Mouse (Mus musculus): ENCODE measurements around the gene Rad51b. TPM values are rescaled to one million over a fixed set of nuclear protein-coding genes. Genes with fewer than 3 reads are reported as not detected.

Gene Rad51b
- polyA plus RNA-seq, 1 experiment from 2014 or later: 6.6 TPM

DNA sequence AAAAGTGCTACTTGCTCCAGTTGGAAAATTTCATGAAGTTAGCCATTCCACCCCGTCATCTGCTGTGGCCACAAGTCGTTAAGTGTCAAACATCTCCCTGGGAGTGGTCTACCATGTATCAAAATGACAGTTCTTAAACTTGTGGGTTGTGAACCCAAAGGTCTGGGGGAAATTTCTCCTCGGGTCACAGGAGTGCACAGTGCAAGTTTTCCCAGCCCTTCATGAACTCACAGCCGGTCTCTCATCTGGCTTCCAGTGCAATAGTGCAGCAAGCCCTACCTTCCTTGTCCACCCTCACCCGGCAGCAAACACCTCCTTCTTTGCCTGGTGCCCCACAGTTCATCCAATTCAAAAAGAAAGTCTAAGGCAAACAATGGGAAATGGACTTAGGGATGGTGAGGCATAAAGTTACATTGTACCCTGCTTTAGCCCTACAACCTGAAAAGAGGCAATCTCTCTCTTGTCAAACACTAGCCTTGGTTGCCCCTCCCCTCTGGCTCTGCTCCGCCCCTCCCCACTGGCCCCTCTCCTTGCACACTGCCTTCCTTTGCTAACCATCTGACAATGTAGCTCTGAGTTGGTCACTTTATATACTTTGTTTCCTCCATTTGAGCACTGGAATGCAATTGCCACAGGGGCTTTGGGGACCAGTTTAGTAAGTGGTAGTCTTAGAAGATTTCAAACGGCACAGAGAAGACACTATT is 390.8 kb downstream of the Rad51b start:
- WGBS: 77% methylated on average over 7 of the region's 7 CpGs
- Histone ChIP-seq H3K9me3 (no peaks in the 10 kb centered on the region), H3K36me3 (no peaks in the 10 kb centered on the region), H3K4me1 (peaks cover 49% of the 10 kb centered on the region), H3K27me3 (ENCODE audit: insufficient read depth, poor library complexity, severe bottlenecking) (no peaks in the 10 kb centered on the region), H3K27ac (no peak overlapping the region; the same call in 1 of the 2 replicates), H3K4me3 (no peak overlapping the region)
- no peak for DNase-seq (ENCODE audit: low spot score)

DNA sequence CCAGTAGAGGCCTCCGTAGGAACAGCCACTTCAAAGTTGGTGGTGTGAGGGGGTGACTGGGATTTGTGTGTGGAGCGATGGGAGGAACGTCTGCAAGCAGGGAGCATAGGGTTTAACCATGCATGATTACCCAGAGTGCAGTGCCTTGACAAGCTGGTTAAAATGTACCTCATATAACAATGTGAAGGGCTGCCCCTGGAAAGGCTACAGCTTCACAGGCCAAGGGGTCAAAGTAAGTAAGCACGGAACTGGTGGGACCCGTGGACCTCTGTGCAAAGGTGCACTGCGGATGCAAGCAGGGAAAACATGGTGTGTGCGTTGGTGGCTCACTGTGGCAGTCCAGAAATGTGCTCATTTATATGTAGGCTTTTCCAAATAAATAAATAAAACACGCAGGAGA is 392.2 kb downstream of the Rad51b start:
- Histone ChIP-seq H3K4me1 (peaks cover 41% of the 10 kb centered on the region), H3K4me3 (no peak overlapping the region), H3K9me3 (no peaks in the 10 kb centered on the region), H3K36me3 (no peaks in the 10 kb centered on the region), H3K27ac (0 out of 2 replicates have a peak overlapping the region, but pooled peaks have one; percentile 16), H3K27me3 (ENCODE audit: insufficient read depth, poor library complexity, severe bottlenecking) (no peaks in the 10 kb centered on the region)
- no peak for DNase-seq (ENCODE audit: low spot score)
- WGBS: 88% methylated on average over 8 of the region's 8 CpGs

DNA sequence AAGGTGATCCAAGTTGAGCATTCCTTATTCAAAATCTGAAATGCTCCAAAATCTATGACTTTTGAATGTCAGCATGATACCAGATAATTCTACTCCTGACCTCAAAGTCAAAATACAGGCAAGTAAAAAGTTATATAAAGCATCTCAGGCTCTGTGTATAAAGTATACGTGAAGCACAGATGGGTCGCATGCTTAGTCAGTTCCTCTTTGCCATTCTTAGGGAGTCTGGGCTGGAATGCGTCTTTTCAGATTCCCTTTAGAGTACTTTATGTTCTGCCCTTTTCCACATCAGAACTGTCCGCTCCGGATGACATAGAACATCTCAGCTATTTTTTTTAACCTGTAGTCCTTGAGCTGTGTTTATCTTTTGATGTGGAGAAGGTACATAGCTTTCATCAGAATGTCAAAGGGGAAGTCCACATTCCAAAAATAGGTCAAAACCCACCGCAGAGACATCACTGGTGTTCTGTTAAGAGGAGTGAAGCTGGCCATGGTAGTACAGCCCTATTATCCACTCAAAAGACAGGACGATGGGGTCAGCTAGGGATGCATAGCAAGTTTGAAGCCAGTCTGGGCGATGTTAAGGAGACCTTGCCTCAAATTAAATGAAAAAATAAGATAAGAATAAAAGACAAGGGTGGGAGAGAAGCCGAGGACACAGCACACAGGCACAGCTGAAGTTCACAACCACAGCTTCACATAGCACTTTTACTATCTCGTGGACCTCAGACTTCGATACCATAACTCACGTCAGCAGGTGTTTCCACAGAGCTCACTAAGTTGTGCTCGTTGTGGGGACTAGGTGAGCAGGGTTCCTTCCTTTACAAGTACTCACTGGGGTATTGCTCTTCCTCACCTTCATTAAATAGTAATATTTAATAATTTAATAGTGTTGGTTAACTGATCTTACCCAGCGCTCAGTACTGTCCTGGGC is 395.1 kb downstream of the Rad51b start:
- peaks cover 29% of the 10 kb centered on the region for H3K4me1 ChIP-seq
- no peak overlapping the region for H3K4me3 ChIP-seq
- no peaks in the 10 kb centered on the region for H3K36me3 ChIP-seq
- H3K9me3 ChIP-seq: no peaks in the 10 kb centered on the region
- peak overlapping the region; percentile 6 for H3K27ac ChIP-seq
- 57% methylated on average over 14 of the region's 14 CpGs for WGBS
- no peaks in the 10 kb centered on the region for H3K27me3 ChIP-seq (ENCODE audit: insufficient read depth, poor library complexity, severe bottlenecking)
- no peak for DNase-seq (ENCODE audit: low spot score)

DNA sequence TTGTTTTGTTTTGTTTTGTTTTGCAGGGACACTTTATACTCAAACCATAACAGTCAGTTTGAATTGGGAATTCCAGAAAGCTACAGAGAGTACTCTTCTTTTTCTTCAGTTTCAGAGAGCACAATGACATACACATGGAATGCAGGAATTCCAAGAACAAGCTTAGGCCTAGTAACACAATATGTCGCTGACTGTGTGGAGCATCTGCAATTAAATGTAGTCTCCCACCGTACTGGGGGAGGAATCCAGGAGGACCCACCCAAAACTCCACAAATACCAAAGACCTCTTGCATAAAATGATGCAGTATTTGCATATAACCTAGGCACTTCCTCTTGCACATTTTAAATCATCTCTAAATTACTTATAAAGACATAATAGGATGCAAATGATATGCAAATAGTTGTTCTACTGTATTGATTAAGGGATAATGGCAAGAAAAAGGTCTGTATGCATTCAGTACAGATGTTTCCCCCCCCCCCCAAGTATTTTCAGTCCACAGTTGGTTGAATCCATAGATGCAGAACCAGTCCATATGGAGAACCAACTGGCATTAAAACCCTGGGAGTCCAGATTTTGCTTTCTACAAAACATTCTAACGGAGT is 398.9 kb downstream of the Rad51b start:
- no peak overlapping the region for H3K27ac ChIP-seq
- H3K4me3 ChIP-seq: no peak overlapping the region
- H3K9me3 ChIP-seq: no peaks in the 10 kb centered on the region
- no peaks in the 10 kb centered on the region for H3K27me3 ChIP-seq (ENCODE audit: insufficient read depth, poor library complexity, severe bottlenecking)
- peaks cover 17% of the 10 kb centered on the region for H3K4me1 ChIP-seq
- 74% methylated on average over 3 of the region's 3 CpGs for WGBS
- no peaks in the 10 kb centered on the region for H3K36me3 ChIP-seq
- no peak for DNase-seq (ENCODE audit: low spot score)

DNA sequence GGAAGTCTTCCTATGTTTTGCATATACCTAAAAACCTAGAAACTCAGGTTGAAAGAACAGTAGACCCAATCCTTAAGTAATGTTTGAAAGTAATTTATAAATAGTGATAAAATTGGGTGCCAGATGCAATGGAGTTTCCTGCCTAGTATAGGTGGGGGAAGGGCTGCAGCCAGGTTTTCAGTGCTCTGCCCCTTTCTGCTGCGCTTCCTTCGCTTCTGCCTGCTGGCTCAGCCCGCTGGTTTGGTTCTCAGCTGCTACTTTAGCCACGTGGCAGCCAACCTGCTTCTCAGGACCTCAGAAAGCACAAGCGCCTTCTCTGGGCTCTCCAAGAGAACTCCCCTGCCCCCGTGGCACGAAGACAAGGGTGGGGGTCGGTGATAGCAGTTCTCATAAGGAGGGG is 406.5 kb downstream of the Rad51b start:
- 37% methylated on average over 8 of the region's 8 CpGs for WGBS
- DNase-seq (ENCODE audit: low spot score): no peak
- H3K27me3 ChIP-seq (ENCODE audit: insufficient read depth, poor library complexity, severe bottlenecking): no peaks in the 10 kb centered on the region

DNA sequence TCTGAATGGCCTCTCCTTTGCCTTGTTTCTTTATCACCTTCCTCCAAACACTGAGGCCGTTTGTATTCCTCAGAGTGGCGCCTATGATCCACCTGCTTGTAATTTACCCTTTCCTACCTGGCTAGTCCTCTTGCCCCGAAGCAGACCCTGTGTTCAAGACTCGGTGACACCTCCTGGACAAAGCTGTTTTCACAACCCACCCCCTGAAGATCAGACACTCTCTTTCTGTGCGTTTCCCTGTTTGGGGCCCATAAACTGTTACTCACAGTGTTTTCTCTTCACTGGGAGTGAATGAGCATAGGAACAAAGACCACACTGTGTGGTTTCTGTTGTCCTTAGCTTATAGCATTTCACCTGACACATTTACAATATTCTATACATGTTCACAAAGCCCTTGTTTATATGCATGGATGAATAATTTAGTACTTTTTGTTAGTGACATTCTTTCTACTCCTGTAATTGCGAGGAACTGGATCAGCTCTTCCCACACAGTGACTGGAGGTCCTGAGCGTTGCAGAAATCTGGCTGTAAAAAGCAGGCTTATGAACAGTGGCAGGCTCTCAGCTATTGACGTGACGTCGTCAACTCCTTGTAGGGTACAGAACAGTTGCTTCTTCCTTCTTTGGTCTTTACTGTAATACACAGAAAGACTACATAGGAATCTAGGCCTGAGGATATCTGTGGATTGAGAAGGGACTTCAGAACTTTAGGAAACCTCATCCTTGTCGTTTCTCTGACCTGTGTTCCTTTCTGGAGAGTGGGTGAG is 408.6 kb downstream of the Rad51b start:
- no peak for DNase-seq (ENCODE audit: low spot score)
- Histone ChIP-seq H3K4me3 (no peak overlapping the region), H3K36me3 (no peaks in the 10 kb centered on the region), H3K9me3 (no peaks in the 10 kb centered on the region), H3K27ac (peak overlapping the region; percentile 49; the same call in 1 of the 2 replicates), H3K4me1 (peaks cover 27% of the 10 kb centered on the region), H3K27me3 (ENCODE audit: insufficient read depth, poor library complexity, severe bottlenecking) (no peaks in the 10 kb centered on the region)
- WGBS: 67% methylated on average over 11 of the region's 11 CpGs

More for the DNA sequence above, 406.5 kb downstream of the Rad51b start:
- Histone ChIP-seq H3K9me3 (no peaks in the 10 kb centered on the region), H3K36me3 (no peaks in the 10 kb centered on the region), H3K4me3 (no peak overlapping the region), H3K27ac (peak overlapping the region; percentile 67), H3K4me1 (peaks cover 22% of the 10 kb centered on the region)

DNA sequence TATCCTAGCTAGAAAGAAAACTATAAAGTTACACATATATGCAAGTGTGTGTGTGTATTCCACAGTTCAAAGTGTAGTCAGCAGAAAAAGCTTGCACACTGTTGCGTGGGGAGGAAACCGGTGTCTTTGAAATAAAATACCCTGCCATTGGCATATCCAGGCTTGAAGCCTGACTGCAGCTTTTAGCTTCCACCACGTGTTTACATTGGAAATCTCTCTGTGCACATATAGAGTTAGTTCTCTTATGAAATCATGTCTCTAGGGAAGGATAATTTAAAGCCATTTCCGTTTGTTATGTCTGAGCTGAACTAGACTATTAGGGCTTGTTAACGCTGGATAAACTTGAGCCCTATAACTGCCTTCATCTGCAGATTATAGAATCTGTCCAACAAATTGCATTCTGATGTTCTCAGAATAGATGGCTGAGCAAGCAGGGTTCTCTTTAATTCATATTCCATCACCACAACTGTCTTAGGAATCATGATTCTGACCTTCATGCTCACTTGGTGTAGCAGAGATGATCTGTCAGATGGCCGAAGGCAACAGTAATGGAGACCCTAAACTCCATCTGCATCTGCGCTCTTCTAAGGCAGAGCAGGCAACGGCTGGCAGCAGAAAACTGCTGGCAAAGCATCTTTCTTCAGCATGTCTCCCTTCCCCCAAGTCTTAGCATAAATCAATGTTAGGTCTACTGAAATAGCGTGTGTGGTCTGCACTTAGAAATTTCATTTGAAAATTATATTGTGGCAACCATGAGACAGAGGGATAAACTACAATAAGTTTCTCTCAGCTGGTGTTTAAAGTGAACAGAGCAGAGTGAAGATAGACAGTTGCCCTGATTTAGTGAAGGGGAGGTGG is 410.7 kb downstream of the Rad51b start:
- no peak for DNase-seq (ENCODE audit: low spot score)
- Histone ChIP-seq H3K9me3 (no peaks in the 10 kb centered on the region), H3K4me3 (no peak overlapping the region), H3K27ac (peak overlapping the region; percentile 59; the same call in 1 of the 2 replicates), H3K4me1 (peaks cover 27% of the 10 kb centered on the region), H3K27me3 (ENCODE audit: insufficient read depth, poor library complexity, severe bottlenecking) (no peaks in the 10 kb centered on the region), H3K36me3 (no peaks in the 10 kb centered on the region)
- 79% methylated on average over 9 of the region's 9 CpGs for WGBS

DNA sequence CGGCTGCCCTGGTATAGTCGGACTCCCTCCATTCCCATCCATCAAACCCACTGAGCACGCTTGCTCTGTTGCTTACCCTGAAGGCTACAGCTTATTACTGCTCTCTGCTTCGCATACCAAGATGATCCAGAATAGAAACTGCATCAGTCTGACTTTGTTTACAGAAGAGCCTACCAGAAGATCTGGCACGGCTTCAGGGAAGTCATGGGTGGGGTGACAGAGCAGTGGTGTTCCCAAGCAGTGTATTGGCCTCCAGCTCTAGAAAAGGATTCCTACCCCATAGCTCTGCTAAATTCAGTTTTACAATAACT is 411.3 kb downstream of the Rad51b start:
- DNase-seq (ENCODE audit: low spot score): no peak
- H3K4me1 ChIP-seq: peaks cover 27% of the 10 kb centered on the region
- H3K27ac ChIP-seq: peak overlapping the region; percentile 59; the same call in 1 of the 2 replicates
- no peaks in the 10 kb centered on the region for H3K9me3 ChIP-seq
- WGBS: 66% methylated on average over 5 of the region's 5 CpGs
- no peaks in the 10 kb centered on the region for H3K27me3 ChIP-seq (ENCODE audit: insufficient read depth, poor library complexity, severe bottlenecking)
- H3K4me3 ChIP-seq: no peak overlapping the region
- no peaks in the 10 kb centered on the region for H3K36me3 ChIP-seq

DNA sequence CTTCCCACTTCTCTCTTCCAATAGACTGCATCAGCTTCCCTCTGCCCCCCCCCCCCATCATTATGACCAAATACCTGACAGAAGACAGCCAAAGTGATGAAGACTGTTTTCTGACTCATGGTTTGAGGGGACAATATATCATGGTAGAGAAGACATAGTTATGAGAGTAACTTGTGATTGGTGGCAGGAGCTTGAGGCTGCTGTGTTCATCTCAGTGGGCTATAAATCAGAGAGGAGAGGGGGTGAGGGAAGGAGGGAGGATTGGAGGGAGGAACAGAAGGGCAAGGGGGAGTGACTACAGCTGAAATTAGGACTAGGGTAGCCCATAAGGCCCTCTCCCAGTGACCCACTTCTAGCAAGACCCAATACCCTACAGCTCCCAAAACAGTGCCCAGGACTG is 416.2 kb downstream of the Rad51b start:
- no peak overlapping the region for H3K27ac ChIP-seq

DNA sequence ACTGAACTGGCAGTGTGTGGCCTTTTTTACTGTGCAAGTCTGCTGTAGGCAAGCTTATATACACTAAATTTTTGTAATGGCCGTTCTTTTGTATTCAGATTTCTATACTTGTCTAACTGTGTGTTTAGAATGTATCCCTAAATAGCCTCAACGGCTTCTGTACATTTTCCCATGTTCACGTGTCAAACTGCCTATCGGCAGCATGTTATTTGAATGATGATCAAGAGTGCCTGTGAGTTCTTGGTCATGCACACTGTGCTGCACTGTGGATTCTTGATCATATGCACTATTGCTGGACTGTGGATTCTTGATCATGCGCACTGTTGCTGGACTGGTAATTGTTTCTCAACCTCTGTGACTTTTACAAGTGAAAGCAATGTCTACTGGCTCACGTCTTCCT is 417.4 kb downstream of the Rad51b start:
- H3K4me1 ChIP-seq: peaks cover 22% of the 10 kb centered on the region
- no peak overlapping the region for H3K27ac ChIP-seq
- DNase-seq (ENCODE audit: low spot score): peak; percentile 50
- 85% methylated on average over 6 of the region's 6 CpGs for WGBS
- no peaks in the 10 kb centered on the region for H3K36me3 ChIP-seq
- no peaks in the 10 kb centered on the region for H3K27me3 ChIP-seq (ENCODE audit: insufficient read depth, poor library complexity, severe bottlenecking)
- no peaks in the 10 kb centered on the region for H3K9me3 ChIP-seq
- H3K4me3 ChIP-seq: no peak overlapping the region

More for the DNA sequence above, 416.2 kb downstream of the Rad51b start:
- no peaks in the 10 kb centered on the region for H3K27me3 ChIP-seq (ENCODE audit: insufficient read depth, poor library complexity, severe bottlenecking)
- no peaks in the 10 kb centered on the region for H3K9me3 ChIP-seq
- H3K4me3 ChIP-seq: no peak overlapping the region
- no peaks in the 10 kb centered on the region for H3K36me3 ChIP-seq
- DNase-seq (ENCODE audit: low spot score): peak; percentile 39
- peaks cover 22% of the 10 kb centered on the region for H3K4me1 ChIP-seq

DNA sequence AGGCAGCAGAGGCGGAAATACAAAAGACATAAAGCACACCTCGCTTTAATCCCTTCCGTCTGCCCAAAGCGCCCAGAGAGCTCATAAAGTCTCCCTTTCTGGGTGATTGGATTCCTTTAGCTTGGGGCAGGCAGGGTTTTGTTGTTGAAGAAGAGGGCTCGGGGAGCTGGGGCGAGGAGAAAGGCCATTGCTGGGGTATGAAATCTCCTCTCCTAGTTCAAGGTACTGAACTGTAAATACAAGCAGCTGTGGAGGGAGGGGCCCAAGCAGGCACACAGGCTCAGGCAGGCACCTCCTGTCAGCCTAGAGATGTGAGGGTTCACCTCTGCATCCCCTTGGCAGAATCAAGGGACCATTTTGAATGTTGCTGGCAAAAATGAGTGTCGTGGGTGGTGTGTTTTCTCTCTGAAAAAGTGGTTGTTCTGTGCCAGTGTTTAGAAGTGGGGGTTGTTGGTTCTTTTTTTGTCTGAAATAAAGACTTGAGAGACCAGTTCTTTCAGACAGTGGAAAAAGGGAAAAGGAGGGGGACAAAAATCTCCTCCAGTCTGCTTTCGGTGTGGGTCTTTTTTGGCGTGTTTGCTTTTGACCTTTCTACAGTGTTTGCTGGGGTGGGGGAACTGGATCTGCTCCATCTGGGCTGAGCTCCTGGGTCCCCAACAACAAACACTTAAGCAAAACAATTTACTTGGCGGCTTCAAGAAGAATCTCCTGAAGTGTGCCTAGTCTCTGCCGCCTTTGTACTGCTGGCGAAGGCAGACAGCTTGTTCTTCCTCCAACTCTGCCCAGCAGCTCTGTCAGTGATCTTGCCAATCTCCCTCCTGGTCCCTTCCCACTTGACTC is 418.6 kb downstream of the Rad51b start:
- no peaks in the 10 kb centered on the region for H3K27me3 ChIP-seq (ENCODE audit: insufficient read depth, poor library complexity, severe bottlenecking)
- no peaks in the 10 kb centered on the region for H3K9me3 ChIP-seq
- no peak overlapping the region for H3K4me3 ChIP-seq
- peak overlapping the region; percentile 73 for H3K27ac ChIP-seq
- DNase-seq (ENCODE audit: low spot score): peak; percentile 70
- H3K4me1 ChIP-seq: peaks cover 27% of the 10 kb centered on the region
- 58% methylated on average over 12 of the region's 12 CpGs for WGBS
- H3K36me3 ChIP-seq: no peaks in the 10 kb centered on the region
